Mouse (Mus musculus): ENCODE results near the gene Nrgn.

The Nrgn gene

GRCm38 (mm10) chr9:37552536-37553293, at the start of gene Nrgn:
TSS of gene Nrgn (minus strand) at chr9:37552904.
- peak; percentile 75 for DNase-seq (ENCODE audit: low read depth, low spot score)

- DNase-seq (ENCODE audit: low read depth, low spot score), result no peak
These were observed 48.0 kb upstream of the Nrgn start for GRCm38 (mm10) chr9:37600538-37601205.

DNA sequence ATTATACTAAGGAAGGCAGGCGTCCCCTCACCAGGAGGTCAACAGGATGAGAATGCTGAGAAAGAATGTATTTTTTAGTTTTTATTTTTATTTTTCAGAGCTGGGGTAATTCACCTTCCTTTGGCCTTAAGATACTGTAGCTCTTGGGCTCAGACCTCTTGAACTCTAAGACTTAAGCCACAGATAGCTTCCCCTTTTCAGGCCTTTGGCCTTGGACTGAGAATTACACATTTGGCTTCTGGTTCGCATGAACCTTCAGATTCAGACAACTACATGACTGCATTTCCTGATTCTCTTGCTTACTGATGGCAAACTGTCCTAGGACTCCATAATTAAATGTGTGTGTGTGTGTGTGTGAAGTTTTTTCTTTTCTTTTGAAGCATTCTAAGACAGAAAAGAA, 45.9 kb upstream of the Nrgn start:
- DNase-seq (ENCODE audit: low read depth, low spot score), result no peak

GRCm38 (mm10) chr9:37595570-37595969, 42.9 kb upstream of the Nrgn start:
- DNase-seq (ENCODE audit: low read depth, low spot score), result no peak

GRCm38 (mm10) chr9:37593690-37594089, 41.0 kb upstream of the Nrgn start:
- no peak for DNase-seq (ENCODE audit: low read depth, low spot score)

DNA sequence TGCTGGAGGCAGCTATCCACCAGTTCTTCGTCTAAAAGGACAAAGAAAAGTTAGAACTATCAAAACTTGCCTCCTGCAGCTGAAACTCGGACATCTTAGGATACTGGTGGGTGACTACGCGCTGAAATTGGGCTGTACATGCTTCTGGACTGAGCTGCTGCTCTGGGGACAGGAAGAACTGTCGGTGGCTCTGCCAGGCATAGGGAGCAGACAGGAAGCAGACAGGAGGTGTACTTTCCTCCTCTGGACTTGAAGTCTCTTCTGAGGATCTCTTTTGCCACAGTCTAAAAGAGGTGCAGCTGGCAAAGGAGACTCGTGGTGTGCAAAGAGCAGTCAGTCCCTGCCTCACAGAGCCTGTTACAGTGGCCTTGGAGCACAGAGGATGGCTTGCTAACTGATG, 39.9 kb upstream of the Nrgn start:
- DNase-seq (ENCODE audit: low read depth, low spot score), result no peak

DNA sequence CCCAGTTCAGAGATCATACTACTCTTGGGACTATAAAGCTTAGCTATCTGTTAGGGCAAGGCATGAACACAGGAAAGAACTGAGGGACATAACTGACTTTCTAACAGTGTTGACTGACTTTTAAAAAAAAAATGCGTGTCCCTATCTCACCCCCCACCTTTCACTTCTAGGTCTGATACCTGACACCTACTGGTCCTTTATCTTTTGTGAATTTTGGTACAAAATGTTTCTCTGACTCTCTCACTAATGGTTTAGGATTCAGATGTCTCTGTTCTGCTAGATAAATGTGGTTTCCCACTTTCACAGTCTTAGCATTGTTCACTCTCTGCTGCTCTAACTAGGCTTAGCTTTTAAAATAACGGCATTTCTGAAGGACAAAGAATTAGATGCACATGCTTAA, 39.3 kb upstream of the Nrgn start:
- no peak for DNase-seq (ENCODE audit: low read depth, low spot score)

GRCm38 (mm10) chr9:37590381-37590780, 37.7 kb upstream of the Nrgn start:
- no peak for DNase-seq (ENCODE audit: low read depth, low spot score)

DNA sequence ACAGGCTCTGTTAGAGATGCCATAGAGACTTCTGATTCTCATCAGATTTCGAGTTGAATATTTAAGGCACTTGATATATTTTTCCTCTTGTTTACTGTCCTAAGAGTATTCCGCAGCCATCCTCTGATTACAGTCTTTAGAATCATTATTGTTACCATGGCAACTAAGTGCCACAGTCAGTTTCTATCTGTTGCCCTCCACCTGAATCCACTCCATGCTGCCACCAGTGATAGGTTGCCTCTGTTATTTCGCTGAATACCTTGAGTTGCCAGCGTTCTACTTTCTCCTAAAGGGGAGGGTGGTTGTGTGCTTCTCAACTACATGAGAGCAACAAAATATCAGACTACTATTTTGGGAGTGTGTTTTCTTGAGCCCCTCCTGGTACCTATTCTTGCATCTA, 34.0 kb upstream of the Nrgn start:
- DNase-seq (ENCODE audit: low read depth, low spot score), result no peak

DNA sequence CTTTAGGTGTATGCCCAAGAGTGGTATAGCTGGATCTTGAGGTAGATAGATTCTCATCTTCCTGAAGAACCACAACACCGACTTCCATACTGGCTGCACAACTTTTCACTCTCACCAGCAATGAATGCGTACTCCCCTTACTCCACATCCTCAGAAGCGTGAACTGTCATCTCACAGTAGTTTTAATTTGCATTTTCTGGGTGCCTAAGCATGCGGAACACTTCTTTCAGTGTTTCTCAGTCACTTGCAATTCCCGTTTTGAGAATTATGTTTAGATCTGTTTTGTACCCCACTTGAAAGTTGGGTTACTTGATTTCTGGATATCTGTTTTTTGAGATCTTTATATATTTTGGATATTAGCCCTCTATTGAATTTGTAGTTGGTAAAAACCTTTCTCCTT, 30.9 kb upstream of the Nrgn start:
- no peak for DNase-seq (ENCODE audit: low read depth, low spot score)

GRCm38 (mm10) chr9:37576436-37576930, 23.8 kb upstream of the Nrgn start:
- DNase-seq (ENCODE audit: low read depth, low spot score), result no peak

DNA sequence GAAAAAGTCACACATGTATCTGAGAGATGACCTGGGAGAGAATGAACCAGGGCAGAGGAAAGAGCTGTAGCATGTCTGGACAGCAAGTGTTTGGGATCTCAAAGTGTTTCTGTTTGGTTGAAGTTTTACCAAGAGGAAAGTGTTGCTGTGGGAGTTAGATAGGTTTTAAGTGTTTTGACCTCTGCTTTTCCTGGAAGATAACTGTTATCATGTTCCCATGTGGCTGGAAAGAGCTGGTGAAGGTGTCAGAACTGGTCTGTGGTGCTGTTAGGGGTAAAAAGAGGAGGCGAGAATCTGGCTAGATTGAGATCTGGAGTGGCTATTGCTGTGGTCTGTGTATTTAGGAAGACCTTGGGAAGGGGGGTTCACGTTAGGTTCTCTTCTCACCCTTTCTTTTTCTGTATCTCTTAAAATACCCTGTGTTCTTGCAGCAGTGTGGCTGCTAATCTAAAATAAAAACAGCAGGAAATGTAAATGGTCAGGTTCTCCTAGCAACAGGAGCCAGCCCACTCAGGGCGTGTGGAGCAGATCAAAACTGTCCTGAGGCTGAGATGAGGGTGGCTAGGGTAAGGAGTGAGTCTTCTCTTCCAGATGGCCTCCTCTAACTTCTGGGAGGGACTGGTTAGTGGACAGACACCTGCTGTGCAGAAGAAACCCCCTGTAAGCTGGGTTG, 19.6 kb upstream of the Nrgn start:
- DNase-seq (ENCODE audit: low read depth, low spot score), result no peak

DNA sequence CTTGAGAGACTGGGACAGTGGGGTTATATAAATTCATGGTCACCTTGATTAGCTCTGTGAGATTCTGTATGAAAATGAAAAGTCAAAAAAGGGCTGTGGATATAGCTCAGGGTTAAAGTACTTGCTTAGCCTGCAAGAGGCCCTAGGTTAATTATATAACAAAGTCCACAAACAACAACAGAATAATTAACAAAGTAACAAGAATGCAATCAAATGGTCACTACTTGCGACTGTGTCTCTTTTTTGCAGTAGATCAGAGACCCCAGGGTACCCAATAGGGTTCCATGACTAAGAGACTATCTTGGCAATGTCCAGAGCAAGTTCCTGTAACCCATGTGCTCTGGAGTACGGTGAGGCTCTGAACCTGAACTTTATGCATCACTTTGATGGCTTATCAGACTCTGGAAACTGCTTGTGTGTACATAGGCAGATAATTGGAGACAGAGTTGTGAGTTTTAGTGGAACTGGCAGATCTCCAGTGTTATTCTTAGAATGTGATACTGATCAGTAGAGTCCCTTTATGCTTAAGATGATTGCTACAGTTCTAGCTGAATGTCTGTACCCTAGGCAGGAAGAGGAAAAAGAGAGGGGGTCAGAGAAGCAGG, 16.6 kb upstream of the Nrgn start:
- DNase-seq (ENCODE audit: low read depth, low spot score), result no peak

DNA sequence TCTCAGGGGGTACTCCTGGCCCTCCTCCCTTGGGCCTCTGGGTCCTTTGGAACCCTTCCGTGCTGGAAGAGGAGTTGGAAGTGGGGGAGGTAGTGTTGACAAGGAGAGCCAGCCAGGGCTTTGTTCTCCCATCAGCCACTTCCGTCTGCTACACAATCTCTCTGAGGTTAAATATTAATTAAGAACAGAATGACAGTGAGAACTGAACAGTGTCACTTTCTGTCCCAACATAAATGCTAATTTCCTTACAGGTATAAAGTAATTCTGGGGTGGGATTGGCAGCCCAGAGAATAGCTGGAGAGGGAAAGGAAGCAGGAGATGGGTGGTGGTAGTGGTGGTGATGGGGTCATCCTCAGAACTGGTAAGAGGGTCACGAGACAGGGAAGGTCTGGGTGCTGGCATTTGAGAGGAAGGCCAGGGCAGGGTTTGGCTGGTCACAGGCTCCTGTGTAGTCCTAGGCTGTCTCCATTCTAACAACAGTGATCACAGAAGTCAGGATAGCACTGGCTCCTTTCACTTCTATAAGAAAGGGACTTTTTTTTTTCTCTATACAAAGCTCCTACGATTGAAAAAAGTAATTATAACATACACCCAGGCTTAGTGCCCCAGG, 16.0 kb upstream of the Nrgn start:
- no peak for DNase-seq (ENCODE audit: low read depth, low spot score)

DNA sequence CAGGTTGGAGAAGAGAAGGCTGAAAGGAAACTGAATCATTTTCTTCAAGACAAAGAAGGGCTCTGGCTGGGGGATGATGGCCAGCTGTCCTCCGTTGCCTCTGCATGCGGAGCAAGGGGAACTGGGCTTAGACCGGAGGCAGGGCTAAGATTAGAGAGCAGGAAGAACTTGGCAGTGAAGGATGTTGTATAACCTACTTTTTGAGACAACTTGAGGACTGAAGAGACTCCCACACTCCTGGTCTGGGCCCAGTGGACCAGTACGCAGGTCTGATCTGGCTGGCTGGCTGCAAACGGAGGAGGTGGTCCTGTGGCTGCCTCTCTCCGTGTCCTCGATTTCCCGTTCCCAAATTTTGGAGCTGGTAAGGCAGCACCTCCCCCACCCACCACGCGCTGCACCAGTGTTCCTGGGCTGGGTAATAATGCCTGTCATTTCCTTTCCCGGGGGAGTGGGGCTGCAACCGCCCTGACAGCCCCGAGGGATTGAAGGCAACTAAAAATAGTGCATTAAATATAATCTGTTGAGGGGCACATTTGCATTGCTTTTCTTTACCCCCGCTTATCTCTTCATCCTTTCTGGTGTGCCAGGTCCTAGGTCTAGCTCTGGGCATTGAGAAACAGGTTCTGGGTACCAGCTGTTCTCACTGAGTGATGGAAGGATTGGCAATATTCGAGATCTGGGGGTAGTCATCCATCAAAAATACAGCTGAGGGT, 15.3 kb upstream of the Nrgn start:
- DNase-seq (ENCODE audit: low read depth, low spot score), result no peak

DNA sequence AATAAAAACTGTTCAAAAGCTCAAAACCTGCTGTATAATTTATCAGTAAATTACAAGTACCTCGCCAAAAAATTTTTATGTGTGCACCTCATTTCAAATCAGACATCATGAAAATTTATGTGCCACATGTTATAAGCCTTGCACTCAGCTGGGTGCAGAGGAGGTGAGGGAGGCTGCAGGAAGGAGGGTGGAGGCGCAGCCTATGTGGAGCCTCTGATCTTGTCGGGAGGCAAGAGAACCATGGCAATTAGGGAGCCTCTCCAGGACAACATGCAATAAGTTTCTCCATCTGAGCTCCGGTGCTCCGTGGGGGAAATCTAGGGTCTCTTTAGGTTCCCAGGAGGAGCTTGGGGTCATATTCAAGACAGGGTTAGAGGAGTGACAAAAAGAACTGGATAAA, 14.8 kb upstream of the Nrgn start:
- no peak for DNase-seq (ENCODE audit: low read depth, low spot score)

DNA sequence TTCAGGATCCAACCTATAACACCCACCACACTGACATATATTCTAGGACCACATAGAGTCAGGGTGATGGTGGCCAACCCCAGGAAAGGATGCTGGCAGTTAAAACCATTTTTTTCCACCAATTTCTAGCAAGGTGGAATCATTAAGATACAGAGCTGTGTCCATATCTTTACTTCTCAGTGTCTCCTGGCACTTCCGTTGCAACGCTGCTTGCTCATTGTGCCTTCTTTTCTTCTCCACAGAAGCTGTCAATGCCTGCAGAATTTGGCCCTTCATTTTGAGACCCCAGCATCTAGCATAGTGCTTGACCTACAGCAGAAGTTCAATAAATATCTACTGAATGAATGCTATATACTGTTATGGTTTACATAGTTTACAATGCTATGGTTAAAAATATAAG, 14.3 kb upstream of the Nrgn start:
- no peak for DNase-seq (ENCODE audit: low read depth, low spot score)

GRCm38 (mm10) chr9:37563805-37564204, 11.1 kb upstream of the Nrgn start:
- no peak for DNase-seq (ENCODE audit: low read depth, low spot score)

DNA sequence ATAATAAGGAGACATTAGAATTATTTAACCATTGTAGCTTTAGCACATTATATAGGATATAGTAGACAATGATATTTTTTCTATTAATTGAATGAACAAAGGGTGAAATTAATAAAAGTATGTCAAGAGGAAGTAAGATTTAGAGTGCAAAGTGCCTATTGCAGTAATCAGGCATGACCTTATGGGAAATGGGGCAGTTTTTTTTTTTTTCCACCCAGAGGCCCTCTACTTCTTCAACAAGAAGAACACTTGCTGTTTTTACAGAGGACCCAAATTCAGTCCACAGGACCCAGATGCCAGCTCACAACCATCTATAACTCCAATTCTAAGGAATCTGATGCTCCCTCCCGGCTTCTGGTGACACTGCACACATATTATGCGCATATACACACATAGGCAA, 7.9 kb upstream of the Nrgn start:
- no peak for DNase-seq (ENCODE audit: low read depth, low spot score)

GRCm38 (mm10) chr9:37556366-37556765, 3.7 kb upstream of the Nrgn start:
- DNase-seq (ENCODE audit: low read depth, low spot score), result no peak
